Mouse (Mus musculus) small intestine, adult 10 weeks (tissue): ENCODE results near the gene Tent5a. TPM values are rescaled to one million over a fixed set of nuclear protein-coding genes. Genes with fewer than 3 reads are reported as not detected.

Experiments used
- polyA plus RNA-seq: library from polyadenylated mRNA; stranded (reverse); fragments of 350-450 nt; fragmentation: Illumina TruSeq; extraction: RNeasy Lipid Tissue Mini Kit (QIAGEN cat#74804); gene quantifications from one replicate; pipeline ENCODE4 v1.2.3, GENCODE M21; 2014; ENCODE audit warnings: low replicate concordance

Tent5a gene
- 95.5 TPM for polyA plus RNA-seq

GRCm38 (mm10) chr9:85327242-85328211 is at the start of gene Tent5a:
Gene Tent5a, minus strand, starts transcription at chr9:85327348.

GRCm38 (mm10) chr9:85312473-85312872 is 14.7 kb downstream of the Tent5a start, which contains the start of gene Gm11114:
Gene Gm11114, plus strand, starts transcription at chr9:85312773.

Other genes with a start within 250 kb of the Tent5a start
- gene Gm11114, start 14.6 kb downstream of the Tent5a start, polyA plus RNA-seq = not detected